Mouse (Mus musculus) embryo, embryonic 10.5 days (tissue): Measurements from ENCODE around the gene Fstl3.
A peak's percentile ranks its signal among the peaks of the same experiment; 100 is the strongest.

Source experiments
- DNase-seq: peaks from one replicate; pipeline ENCODE4 v3.0.0-alpha.2; 2015; ENCODE audit warnings: low spot score

Fstl3 gene

GRCm38 (mm10) chr10:79811736-79812637 lies 34.9 kb downstream of the Fstl3 start:
- DNase-seq: peak; percentile 88

GRCm38 (mm10) chr10:79814271-79814842 lies 37.3 kb downstream of the Fstl3 start:
- DNase-seq: no peak

GRCm38 (mm10) chr10:79815671-79816494 lies 38.8 kb downstream of the Fstl3 start:
- DNase-seq: no peak

GRCm38 (mm10) chr10:79817111-79817510 lies 40.0 kb downstream of the Fstl3 start:
- DNase-seq: no peak

- DNase-seq: no peak
Measured at GRCm38 (mm10) chr10:79818225-79818624, 41.2 kb downstream of the Fstl3 start.

GRCm38 (mm10) chr10:79819606-79820005 lies 42.5 kb downstream of the Fstl3 start:
- DNase-seq: no peak

GRCm38 (mm10) chr10:79820277-79820676 lies 43.2 kb downstream of the Fstl3 start:
- DNase-seq: no peak

GRCm38 (mm10) chr10:79820782-79821181 lies 43.7 kb downstream of the Fstl3 start, which contains the start of gene Misp:
Gene Misp, plus strand, starts transcription at chr10:79820989.
- no peak for DNase-seq

- DNase-seq: no peak
Measured at GRCm38 (mm10) chr10:79821731-79822130, 44.7 kb downstream of the Fstl3 start.

- DNase-seq: no peak
Measured at GRCm38 (mm10) chr10:79822372-79822771, 45.3 kb downstream of the Fstl3 start.

GRCm38 (mm10) chr10:79823011-79823410 lies 45.9 kb downstream of the Fstl3 start:
- no peak for DNase-seq

- DNase-seq: no peak
Measured at GRCm38 (mm10) chr10:79824413-79824812, 47.3 kb downstream of the Fstl3 start.

- no peak for DNase-seq
Measured at GRCm38 (mm10) chr10:79831583-79831982, 54.5 kb downstream of the Fstl3 start.
